Mouse (Mus musculus) ES-Bruce4 (cell line): ENCODE measurements at regions not wholly inside any gene's neighbourhood (a gene's known extent, or its start where the extent isn't known, plus 50 kb on each side); places are given as distances from the start of the nearest gene placed in this dataset.

Source experiments
- CTCF ChIP-seq: IDR thresholded peaks from one replicate; pipeline ENCODE4 v1.8.1; 2011; ENCODE audit warnings: low read depth, low read length
- EP300 ChIP-seq: IDR thresholded peaks from 2 replicates; pipeline ENCODE4 v1.6.1; 2011; ENCODE audit warnings: low read depth, low read length; ENCODE audit not compliant: insufficient read depth
- POLR2A ChIP-seq: IDR thresholded peaks from one replicate; pipeline ENCODE4 v1.8.1; 2011; ENCODE audit warnings: low read length; ENCODE audit not compliant: insufficient read depth

- TF ChIP-seq POLR2A (no peak), CTCF (no peak), EP300 (no peak)
These were observed 279.1 kb upstream of the Zfp64 start for GRCm38 (mm10) chr2:169234368-169235070.
